Mouse (Mus musculus) olfactory bulb, adult 2 months (tissue): ENCODE results near the gene Unc5b.

Experiments
- CTCF ChIP-seq: fragments of 200-500 bp; IDR thresholded peaks from 2 replicates; pipeline ENCODE4 v1.5.1; 2012; ENCODE audit warnings: low read depth, mild to moderate bottlenecking, low read length, moderate library complexity; ENCODE audit not compliant: insufficient read depth
- POLR2A ChIP-seq: fragments of 200-500 bp; IDR thresholded peaks from 2 replicates; pipeline ENCODE4 v1.6.1; 2012; ENCODE audit warnings: mild to moderate bottlenecking, low read depth, low read length, moderate library complexity; ENCODE audit not compliant: insufficient read depth

DNA sequence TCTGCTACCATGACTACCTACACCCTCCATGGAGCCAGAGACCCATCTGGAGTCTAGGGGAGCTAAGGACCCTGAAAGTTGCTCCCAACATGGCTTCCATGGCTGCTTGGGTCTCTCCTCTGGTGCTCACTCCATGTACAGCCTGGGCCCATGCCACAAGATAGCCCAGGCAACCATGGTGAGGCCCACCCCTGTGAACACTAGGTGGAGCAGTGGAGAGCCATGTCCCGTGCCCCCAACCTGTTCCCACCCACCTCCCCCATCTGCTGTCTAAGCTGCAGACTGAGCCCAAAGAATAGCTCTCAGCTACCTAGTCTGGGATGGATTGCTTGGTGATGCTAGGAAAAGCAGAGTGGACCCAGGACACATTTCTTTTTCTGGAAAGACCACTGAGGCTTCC is 108.0 kb downstream of the Unc5b start:
- TF ChIP-seq CTCF (no peak), POLR2A (no peak)
